Mouse (Mus musculus) gastrocnemius, postnatal 4 days (tissue): ENCODE results near the gene Lat2. TPM values are rescaled to one million over a fixed set of nuclear protein-coding genes. Genes with fewer than 3 reads are reported as not detected.

Experiments
- DNase-seq, 2 experiments: peaks; one replicate each; pipeline ENCODE4 v3.0.0; 2021 to 2022; ENCODE audit warnings: low spot score in 2 of 2, mixed read lengths in 2 of 2
- total RNA-seq, 2 experiments: library from RNA; stranded (reverse); gene quantifications; 2 replicates each; pipeline ENCODE4 v1.2.3; 2021

Gene Lat2
- total RNA-seq, 2 experiments from 2014 or later = 4.5 to 6.3 TPM

GRCm38 (mm10) chr5:134614296-134614695 lies 529 bp downstream of the Lat2 start:
- DNase-seq = no peak

DNA sequence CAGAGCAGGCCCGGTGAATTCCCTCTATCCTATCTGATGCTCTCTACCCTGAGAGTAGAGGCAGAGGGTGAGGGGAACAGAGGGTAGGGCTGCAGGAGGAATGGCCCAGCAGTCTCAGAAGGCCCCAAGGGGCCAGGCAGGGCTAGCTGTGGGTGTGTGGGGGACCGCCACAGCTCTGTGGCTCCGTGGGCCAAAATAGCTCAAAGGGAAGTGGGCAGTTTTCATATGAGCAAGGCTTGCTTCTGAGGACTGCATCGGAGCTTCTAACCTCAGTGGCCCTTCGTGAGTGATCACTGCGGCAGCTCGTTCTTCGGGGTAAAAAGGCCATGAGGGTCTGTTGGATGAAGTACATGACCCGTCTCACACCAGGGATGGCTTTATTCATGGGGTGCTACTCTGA lies 1.1 kb downstream of the Lat2 start:
- DNase-seq = no peak

GRCm38 (mm10) chr5:134611810-134612521 lies 2.9 kb downstream of the Lat2 start:
- DNase-seq = no peak

DNA sequence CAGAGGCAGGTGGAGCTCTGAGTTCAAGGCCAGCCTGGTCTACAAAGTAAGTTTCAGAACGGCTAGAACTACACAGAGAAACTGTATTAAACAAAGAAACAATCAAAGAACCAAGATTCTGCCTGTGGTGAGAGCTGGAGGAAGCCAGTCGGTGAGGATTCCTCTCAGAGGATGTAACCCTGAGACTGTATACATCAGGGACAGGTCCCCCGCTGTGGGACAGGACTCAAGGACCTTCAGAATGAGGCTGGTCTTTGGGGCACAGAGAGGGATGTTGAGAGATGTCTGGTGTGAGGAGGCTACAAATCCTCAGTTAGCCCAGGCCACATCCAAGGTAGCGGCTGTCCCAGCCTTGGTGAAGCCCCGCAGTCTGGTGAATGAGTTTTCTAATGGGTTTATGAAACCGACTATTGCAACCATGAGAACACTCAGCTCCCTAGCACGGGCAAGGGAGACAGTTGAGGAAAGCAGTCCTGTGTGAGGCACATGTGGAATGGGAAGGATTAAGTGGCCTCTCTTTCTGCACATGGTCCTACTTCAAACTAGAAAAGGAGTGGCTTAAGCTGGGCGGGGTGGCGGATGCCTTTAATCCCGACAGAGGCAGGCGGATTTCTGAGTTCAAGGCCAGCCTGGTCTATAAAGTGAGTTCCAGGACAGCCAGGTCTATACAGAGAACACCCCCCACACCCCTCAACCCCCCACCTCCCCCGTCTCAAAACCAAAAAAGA lies 4.7 kb downstream of the Lat2 start:
- DNase-seq = no peak

- peak in 1 of 2 experiments; percentile 39 for DNase-seq
Observed at GRCm38 (mm10) chr5:134607121-134607520, 7.7 kb downstream of the Lat2 start.

DNA sequence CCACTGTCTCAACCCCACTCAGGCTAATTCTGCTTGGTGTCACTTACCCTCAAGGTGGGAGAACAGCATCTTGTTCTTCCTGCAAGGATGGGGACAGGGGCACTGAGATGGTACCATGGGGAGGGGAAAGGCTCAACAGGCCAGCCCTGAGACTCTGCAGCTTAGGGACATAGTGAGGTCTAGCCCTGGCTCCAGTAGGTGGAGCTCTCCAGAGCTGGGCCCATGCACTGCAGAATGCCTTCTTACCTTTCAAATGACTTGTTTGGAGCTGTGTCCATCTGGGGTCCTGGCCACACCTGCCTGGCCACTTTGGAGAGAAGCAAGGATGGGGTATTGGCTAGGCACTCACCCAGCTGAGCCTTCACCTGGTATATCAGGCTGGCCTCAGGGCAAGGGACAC lies 8.5 kb downstream of the Lat2 start:
- DNase-seq = no peak

- DNase-seq = no peak
Observed at GRCm38 (mm10) chr5:134604376-134604775, 10.4 kb downstream of the Lat2 start.

DNA sequence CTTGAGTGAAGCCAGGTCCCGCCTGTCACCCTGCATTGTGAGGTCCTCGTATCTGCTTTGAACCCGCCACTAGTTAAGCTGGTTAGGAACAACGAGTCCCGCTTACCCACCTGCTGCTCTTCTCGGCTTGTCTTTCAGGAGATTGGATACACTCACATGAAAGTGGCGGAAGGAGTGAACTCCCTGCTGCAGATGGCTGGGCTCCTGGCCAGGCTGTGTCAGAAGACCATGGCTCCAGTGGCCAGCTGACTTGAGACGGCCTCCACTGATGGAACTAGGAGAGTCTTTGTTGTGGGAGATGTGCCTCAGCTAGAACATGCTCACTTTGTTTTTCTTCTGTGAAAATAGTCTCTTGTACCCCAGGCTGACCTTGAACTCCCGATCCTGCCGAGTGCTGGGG lies 17.1 kb downstream of the Lat2 start:
- peak in 1 of 2 experiments; percentile 55 for DNase-seq

- DNase-seq = no peak
Observed at GRCm38 (mm10) chr5:134593093-134593492, 21.7 kb downstream of the Lat2 start.

DNA sequence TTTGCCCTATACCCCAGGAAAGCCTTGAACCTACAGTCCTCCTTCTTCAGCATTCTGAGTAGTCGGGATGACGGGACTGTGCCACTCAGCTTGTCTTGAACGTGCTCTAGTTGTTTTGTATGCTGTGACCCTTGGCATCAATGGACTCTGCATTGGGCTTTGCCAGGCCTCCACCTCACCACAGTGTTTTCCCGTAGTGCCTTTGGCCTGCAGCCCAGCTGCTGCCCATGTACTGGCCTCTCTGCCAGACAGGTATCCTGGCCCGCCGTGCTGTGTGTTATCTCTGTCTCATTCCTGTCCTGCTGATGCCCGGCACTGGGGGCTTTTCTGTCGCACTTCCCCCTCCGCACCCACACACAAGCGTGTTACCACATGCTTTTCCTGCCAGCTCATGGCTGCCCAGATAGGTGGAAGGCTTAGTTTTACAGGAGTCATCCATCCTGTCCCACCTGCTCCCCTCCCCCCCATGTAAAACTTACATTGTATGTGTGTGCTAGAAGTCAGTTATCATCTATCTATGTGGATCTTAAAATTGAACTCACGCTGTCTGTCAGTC lies 22.7 kb downstream of the Lat2 start:
- no peak for DNase-seq

- no peak for DNase-seq
Observed at GRCm38 (mm10) chr5:134589900-134590299, 24.9 kb downstream of the Lat2 start.

- no peak for DNase-seq
Observed at GRCm38 (mm10) chr5:134584798-134585197, 30.0 kb downstream of the Lat2 start.

- no peak for DNase-seq
Observed at GRCm38 (mm10) chr5:134583884-134584213, 31.0 kb downstream of the Lat2 start.

- DNase-seq = no peak
Observed at GRCm38 (mm10) chr5:134583006-134583883, 31.6 kb downstream of the Lat2 start.

GRCm38 (mm10) chr5:134582221-134582907 lies 32.5 kb downstream of the Lat2 start:
- DNase-seq = peak; percentile 95 to 96

DNA sequence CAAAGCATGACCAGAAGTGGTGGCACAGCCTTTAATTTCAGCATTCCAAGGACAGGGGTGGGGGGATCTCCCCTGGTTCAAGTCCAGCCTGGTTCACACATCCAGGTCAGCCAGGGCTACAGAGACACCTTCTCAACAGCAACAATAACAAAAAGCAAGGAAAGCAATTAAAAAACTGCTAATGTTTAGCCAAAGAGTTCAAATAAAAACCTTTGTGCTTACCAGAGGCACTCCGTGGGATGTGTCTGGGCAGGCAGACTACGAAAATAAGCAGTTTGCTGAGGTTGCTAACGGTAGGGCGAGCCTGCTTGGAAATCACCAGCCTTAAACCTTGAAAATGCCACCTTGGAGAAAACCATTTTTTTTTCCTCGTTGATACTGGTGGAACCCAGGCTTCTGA lies 33.7 kb downstream of the Lat2 start, which contains the start of gene Rfc2:
Gene Rfc2 (plus strand): TSS at position 221 of the 400 bp plus-strand sequence.
- DNase-seq = no peak

DNA sequence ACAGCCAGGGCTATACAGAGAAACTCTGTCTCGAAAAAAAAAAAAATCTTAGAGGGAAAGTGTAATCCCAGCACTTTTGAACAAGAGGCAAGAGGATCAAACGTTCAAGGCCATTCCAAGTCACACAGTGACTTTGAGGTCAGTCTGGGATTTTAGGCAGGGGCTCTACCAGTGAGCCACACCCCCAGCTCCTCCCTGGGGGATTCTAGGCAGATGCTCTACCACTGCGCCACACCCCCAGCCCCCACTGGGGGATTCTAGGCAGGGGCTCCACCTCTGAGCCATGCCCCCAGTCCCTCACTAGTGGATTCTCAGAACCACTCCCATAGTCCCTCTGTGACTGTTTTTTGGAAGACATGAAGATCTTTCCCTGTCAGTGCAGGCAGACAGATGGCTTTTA lies 35.7 kb downstream of the Lat2 start:
- no peak for DNase-seq

- no peak for DNase-seq
Observed at GRCm38 (mm10) chr5:134577534-134577933, 37.3 kb downstream of the Lat2 start.

- DNase-seq = no peak
Observed at GRCm38 (mm10) chr5:134576517-134577220, 38.2 kb downstream of the Lat2 start.

DNA sequence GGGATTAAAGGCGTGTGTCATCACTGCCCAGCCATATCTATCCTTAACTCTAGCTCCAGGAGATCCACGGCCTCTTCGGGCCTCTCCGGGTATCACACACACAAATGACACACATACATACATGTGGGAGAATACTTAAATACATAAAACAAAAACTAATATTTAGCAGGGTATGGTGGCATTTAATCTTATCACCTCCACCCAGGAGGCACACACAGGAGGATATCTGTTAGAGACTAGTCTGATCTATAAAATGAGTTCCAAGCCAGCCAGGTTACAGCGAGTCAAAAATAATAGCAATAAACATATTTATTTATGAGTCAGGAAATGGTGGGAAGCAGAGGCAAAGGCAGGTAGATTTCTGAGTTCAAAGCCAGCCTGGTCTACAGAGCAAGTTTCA lies 39.0 kb downstream of the Lat2 start:
- DNase-seq = no peak
